In genomic region chr10:40884279-40884806, GRCm38 (mm10) we compare ENCODE assay signal across 8 mouse cellular contexts. TPM values are rescaled to one million over a fixed set of nuclear protein-coding genes. Genes with fewer than 3 reads are reported as not detected.
DNase-seq lines count a peak whose midpoint lies in the region; ATAC-seq and TF ChIP-seq lines count a peak whose summit lies in the region.

No protein-coding gene starts in this region.

- peak overlapping the region; percentile 81 for H3K9ac ChIP-seq in limb, embryonic 14.5 days (ENCODE audit: low read depth, low read length, severe bottlenecking)
- H3K9ac ChIP-seq in stomach, embryonic 16.5 days (ENCODE audit: low read length), result peak overlapping the region; percentile 74

- no peak for TF ChIP-seq POLR2A in limb, embryonic 14.5 days (IDR thresholded peaks at IDR 0.05; ENCODE audit: borderline replicate concordance, extremely low read depth, insufficient read depth, insufficient read length)

- 0% methylated on average over 33 of the region's 40 CpGs for WGBS in limb, embryonic 14.5 days
- WGBS in stomach, embryonic 16.5 days, result under 1% methylated on average over 40 of the region's 40 CpGs

- no peaks in the 10 kb centered on the region for H3K9me3 ChIP-seq in limb, embryonic 14.5 days (ENCODE audit: control insufficient read depth, low read length)
- H3K9me3 ChIP-seq in stomach, embryonic 16.5 days (replicated peaks; ENCODE audit: control insufficient read depth, low read length), result no peaks in the 10 kb centered on the region

- ATAC-seq in limb, embryonic 14.5 days (ENCODE audit: low FRiP score, low read depth), result no peak
- ATAC-seq in stomach, embryonic 16.5 days (ENCODE audit: insufficient read depth, low FRiP score), result no peak

- H3K36me3 ChIP-seq in limb, embryonic 14.5 days (ENCODE audit: control insufficient read depth, insufficient read depth, low read length), result no peaks in the 10 kb centered on the region; the same call in 1 of the 2 replicates
- no peaks in the 10 kb centered on the region for H3K36me3 ChIP-seq in stomach, embryonic 16.5 days (ENCODE audit: control insufficient read depth, insufficient read depth, low read length)

- H3K4me1 ChIP-seq in limb, embryonic 14.5 days (ENCODE audit: control insufficient read depth, insufficient read depth, low read length), result peaks cover 3% of the 10 kb centered on the region; the same call in 1 of the 2 replicates
- H3K4me1 ChIP-seq in stomach, embryonic 16.5 days (ENCODE audit: control insufficient read depth, insufficient read depth, low read length), result peaks cover 10% of the 10 kb centered on the region; the same call in 1 of the 2 replicates

- peak overlapping the region; percentile 89 for H3K4me2 ChIP-seq in limb, embryonic 14.5 days (replicated peaks; ENCODE audit: low read depth, low read length, severe bottlenecking)
- peak overlapping the region; percentile 94 for H3K4me2 ChIP-seq in stomach, embryonic 16.5 days (ENCODE audit: low read depth, low read length)

- peak overlapping the region; percentile 81 for H3K4me3 ChIP-seq in limb, embryonic 14.5 days (replicated peaks; ENCODE audit: low read length)
- peak overlapping the region; percentile 86 for H3K4me3 ChIP-seq in stomach, embryonic 16.5 days (replicated peaks; ENCODE audit: low read length)

- peak overlapping the region; percentile 92 for H3K27ac ChIP-seq in limb, embryonic 14.5 days (replicated peaks; ENCODE audit: low read depth, low read length)
- H3K27ac ChIP-seq in stomach, embryonic 16.5 days (ENCODE audit: low read length), result peak overlapping the region; percentile 70

- H3K27me3 ChIP-seq in limb, embryonic 14.5 days (ENCODE audit: control insufficient read depth, insufficient read depth, low read length), result no peaks in the 10 kb centered on the region
- H3K27me3 ChIP-seq in stomach, embryonic 16.5 days (ENCODE audit: control insufficient read depth, insufficient read depth, low read length), result no peaks in the 10 kb centered on the region

- peak; percentile 53 for DNase-seq in layer of hippocampus, adult 11-12 months (ENCODE audit: low spot score)
- no peak for DNase-seq in layer of hippocampus, adult 9-10 months (ENCODE audit: low spot score)
- DNase-seq in cerebellum, postnatal 36 days, result peak; percentile 57 to 66
- peak; percentile 21 to 47 for DNase-seq in heart, adult 18-20 months
- DNase-seq in kidney, adult 8-10 months, result peak; percentile 20 to 28
- peak; percentile 34 for DNase-seq in limb, embryonic 14.5 days (ENCODE audit: low spot score)
- DNase-seq in naive thymus-derived CD4-positive, alpha-beta T cell, adult 2 months (ENCODE audit: low read depth), result peak; percentile 37

RNA-seq across cellular contexts. Expression of gene Wasf1, which starts 1.1 kb away (rescaled TPM):
- 1 to 10 TPM in 1 of 2 experiments, under 1 TPM in 1; 0.40 to 1.0 TPM for total RNA-seq in heart, adult 18-20 months (2021)
- 17.1 and 20.2 TPM in 2 replicates for polyA plus RNA-seq in limb, embryonic 14.5 days (2012; rRNA removed)
- 16.8 and 23.9 TPM in 2 replicates for polyA plus RNA-seq in limb, embryonic 14.5 days (2014; fragmentation: Nextera tagmentation; extraction: Ambion mirVana)
- polyA plus RNA-seq in stomach, embryonic 16.5 days (2015; fragmentation: Nextera tagmentation; extraction: Ambion mirVana), result 8.9 and 9.4 TPM in 2 replicates

RNA-seq across cellular contexts. Expression of gene Cdc40, which starts 1.2 kb away (rescaled TPM):
- 10 to 100 TPM; 17.7 to 19.0 TPM for total RNA-seq in heart, adult 18-20 months (2021)
- polyA plus RNA-seq in limb, embryonic 14.5 days (2012; rRNA removed), result 23.8 and 24.0 TPM in 2 replicates
- 26.7 and 31.6 TPM in 2 replicates for polyA plus RNA-seq in limb, embryonic 14.5 days (2014; fragmentation: Nextera tagmentation; extraction: Ambion mirVana)
- 28.6 and 30.4 TPM in 2 replicates for polyA plus RNA-seq in stomach, embryonic 16.5 days (2015; fragmentation: Nextera tagmentation; extraction: Ambion mirVana)
